Mouse (Mus musculus) gastrocnemius, adult 18-20 months (tissue): Measurements from ENCODE around the gene Srrm3. TPM values are rescaled to one million over a fixed set of nuclear protein-coding genes. Genes with fewer than 3 reads are reported as not detected.

Source experiments
- DNase-seq: peaks from one replicate; pipeline ENCODE4 v3.0.0; 2021; ENCODE audit warnings: low spot score
- total RNA-seq, 2 experiments: library from RNA; stranded (reverse); gene quantifications; 2 replicates each; pipeline ENCODE4 v1.2.3; 2021

Srrm3 gene
- total RNA-seq, 2 experiments from 2014 or later, result not detected

DNA sequence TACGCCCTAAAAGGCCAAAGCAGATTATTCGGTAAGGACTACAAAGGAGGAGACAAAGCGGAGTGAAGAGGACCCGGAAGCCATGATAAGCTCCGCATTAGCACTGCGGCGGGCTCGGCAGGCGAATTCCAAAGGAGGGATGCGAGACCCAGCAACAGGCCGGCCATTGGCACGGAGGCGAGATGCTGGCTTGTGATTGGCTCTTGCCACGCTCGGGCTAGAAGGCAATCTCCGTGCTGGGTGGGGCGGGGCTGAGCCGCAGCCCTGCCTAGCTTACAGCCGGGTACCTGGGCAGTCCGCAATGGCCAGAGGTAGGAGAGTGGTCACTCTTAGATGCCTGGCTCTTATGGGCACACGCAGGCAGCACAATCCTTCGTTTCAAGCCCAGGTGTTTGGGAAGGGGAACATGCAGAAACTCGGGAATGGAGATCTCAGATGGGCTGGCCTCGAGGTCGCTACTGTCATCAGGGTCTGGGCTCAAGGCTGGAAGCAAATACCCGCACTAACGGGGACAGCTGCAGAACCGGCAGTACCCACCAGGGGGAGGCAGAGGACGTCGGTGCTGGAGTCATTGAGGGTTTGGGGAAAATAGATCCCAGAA lies 97.0 kb downstream of the Srrm3 start:
- peak; percentile 93 for DNase-seq

DNA sequence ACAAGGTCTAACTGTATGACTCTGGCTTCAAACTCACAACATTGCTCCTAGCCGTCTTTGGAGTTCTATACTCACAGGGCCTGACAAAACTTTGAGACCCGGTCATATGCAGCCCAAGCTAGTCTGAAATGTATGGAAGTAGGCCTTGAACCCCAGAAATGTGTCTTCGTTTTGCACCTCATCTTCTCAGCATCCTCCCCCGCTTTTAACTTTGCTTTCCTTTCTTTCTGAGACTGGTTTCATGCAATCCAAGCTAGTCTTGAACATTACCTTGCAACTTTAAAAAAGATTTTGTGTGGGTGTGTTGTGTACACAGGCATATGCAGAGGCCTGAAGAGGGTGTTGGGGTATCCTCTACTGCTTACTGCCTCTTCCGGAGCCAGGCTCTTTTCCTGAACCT lies 97.6 kb downstream of the Srrm3 start:
- DNase-seq, result no peak

DNA sequence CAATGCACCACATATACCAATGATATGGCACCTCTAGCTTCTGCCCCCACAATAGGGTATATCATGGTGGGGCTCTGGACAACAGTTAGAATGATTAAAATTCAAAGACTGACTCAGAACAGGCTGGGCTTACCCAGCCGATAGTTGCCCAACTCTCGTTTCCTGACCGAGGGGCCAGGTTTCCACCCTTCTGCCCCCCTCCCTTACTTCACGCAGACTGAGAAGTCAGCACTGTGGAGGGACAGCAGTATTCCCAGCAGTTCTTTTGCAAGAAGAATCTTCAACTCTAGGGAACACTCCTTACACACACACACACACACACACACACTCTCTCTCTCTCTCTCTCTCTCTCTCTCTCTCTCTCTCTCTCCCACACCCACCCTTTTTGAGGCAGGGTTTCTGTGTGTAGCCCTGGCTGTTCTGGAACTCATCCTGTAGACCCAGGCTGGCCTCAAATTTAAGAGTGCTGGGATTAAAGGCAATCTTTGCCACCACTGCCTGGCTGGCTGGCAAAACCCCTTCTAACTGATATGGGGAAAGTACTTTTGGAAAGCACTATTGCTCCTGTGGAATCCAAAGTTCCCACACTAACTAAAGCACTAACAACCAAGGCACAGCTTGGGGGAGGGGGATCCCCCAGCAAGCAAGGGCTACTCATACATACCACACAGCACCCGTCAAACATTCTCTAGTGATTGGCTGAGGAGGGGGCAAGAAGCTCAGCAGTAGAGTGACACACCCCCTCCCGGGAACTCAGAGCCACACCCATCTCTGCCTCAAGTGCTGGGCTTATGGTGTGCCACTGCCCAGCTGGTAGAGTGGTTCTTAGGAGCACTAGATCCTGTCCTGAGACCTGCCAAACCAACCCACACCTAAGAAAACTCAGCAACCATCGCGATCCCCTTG lies 98.9 kb downstream of the Srrm3 start:
- DNase-seq, result no peak

DNA sequence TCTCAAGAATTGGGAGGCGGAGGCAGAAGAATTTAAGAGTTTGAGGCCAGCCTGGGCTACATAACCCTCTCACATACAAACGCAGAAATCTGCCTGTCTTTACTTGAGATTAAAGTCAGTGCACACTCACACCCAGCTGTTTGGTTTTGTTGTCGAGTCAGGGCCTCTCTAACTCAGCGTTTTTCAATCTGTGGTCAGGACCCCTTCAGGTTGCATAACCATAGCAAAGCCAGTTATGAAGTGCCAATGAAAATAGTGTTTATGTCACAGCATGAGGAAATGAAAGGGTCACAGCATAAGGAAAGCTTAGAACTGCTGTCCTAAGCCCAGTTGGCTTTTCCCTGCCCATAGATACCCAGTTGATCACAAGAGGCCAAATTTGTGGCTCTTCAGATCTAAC lies 100.2 kb downstream of the Srrm3 start:
- DNase-seq, result no peak

DNA sequence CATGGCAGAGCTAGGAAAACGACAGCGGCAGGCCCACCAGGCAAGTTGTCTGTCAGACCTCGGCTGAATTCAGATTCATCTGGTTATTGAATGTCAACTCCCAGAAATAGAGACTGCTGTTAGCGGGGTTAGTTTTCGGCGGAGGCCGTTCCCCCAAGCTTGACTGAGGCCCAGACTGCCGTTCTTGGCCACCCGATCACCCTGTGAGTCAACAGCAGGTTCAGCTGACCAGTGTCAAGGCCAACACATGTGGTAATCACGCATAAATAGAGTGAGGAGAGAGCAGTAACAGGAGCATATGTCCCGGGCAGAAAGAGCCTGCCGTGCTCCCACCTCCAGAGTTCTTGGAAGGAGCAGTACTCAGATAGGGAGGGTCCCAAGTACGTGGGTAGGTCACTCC lies 100.6 kb downstream of the Srrm3 start:
- peak; percentile 95 for DNase-seq

DNA sequence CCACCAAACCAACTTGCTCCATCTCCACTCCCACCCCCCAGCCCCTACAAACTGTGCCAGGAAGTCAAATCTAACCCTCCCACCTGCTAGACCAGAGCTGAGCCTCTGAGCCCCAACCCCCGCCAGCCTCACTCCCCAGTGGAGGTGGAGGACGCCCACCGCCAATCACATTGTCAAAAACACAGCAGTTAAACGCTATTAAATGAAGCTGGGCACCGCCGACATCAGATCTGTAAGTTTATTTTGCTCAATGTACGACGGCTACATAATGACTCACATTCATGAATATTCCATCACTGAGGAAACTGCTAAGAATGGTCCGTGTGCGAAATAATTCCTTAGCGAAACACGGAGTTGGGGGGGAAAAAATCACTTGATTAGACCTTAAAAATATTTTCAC lies 101.5 kb downstream of the Srrm3 start:
- no peak for DNase-seq

GRCm38 (mm10) chr5:135908989-135909388 lies 102.3 kb downstream of the Srrm3 start:
- DNase-seq, result no peak

DNA sequence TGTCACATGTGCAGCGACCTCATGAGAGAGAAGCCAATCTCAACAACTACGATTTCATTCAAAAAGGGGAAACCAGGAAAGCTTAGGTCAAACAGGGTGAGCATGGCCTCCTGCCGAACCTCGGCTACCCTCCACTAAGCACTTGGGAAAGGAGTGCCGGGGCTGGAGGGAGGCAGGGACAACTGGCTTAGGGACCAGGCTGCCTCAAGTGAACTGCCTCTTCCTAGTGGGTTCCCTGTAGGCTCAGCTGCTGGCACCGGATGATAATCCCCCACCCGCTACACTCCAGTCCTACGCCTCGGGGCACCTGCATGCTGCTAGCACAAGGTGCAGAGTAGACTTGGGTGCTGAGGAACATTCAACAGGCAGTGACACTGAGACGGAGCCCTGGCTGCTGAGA lies 103.0 kb downstream of the Srrm3 start:
- DNase-seq, result no peak

DNA sequence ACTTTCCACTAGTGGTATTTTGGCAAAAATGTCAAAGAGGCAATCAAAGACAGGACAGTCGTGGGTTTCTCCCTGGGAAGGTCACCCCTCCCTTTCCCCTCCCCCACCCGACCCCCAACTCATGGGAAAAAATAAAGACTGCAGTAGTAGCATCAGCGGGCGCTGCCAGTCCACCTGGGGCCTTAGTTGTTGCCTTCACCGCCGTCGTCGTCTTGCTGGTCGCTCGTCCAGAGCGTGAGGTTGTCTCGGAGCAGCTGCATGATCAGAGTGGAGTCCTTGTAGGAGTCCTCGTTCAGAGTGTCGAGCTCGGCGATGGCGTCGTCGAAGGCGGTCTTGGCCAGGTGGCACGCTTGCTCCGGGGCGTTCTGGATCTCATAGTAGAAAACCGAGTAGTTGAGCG lies 104.1 kb downstream of the Srrm3 start:
- DNase-seq, result no peak

- no peak for DNase-seq
These were observed 105.0 kb downstream of the Srrm3 start for GRCm38 (mm10) chr5:135911633-135912220.

DNA sequence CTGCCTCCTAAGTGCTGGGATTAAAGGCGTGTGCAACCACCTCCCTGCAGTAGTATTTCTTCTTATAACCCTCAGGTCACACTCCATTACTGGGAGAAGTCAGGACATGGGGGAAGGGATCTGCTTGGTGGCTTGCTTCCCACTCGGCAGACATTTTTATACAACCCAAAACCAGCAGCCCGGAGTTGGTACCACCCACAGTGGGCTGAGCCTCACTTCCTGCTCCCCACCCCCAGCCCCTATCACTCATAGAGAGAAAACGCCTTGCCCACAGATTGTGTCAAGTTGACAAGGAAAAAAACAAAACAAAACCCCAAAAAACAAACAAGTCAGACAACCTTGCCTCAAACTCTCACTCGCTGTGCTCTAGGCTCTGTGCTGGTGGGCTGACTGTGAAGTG lies 106.5 kb downstream of the Srrm3 start:
- no peak for DNase-seq

GRCm38 (mm10) chr5:135914156-135914555 lies 107.5 kb downstream of the Srrm3 start:
- DNase-seq, result peak; percentile 91

DNA sequence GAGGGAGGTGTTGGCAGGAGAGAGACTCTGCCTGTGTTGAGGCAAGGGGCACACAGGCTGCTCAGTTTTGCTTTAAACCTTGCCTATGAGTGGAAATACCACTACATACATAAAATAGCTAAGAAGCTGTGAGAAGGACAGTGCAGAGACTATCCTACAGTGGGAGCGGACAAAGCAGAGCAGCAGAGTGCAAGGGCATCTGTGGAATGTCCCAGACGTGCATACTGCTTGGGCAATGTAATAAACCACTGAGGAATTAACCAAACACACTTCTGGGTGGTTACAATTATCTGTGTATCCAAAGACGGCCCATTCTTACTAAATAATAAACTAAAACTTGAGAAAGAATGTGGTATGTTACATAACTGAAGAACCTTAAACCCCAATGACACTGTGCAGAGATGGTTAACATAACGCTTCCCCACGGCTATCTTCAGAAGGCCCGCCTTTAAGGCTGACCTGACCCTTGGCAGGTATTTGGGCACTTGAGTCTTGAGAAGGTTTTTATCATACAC lies 109.4 kb downstream of the Srrm3 start:
- DNase-seq, result no peak

DNA sequence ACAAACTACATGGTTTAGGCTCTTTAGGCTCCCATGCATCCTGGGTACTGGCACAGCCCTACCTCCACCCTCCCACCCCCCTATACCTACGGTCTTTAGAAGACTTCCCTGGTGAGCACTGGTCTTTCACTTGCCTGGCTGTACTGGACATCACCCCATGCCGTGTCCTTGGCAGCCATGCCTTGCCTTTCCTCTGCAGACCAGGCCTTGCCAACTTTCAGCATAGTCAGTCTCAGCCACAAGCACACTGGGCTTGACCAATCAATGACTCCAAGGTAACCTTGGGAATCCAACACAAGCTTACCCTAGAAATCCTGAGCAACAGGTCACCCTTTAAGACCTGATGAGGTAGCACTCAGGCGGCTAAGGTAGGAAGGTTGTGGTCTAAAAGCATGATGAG lies 109.9 kb downstream of the Srrm3 start:
- no peak for DNase-seq

DNA sequence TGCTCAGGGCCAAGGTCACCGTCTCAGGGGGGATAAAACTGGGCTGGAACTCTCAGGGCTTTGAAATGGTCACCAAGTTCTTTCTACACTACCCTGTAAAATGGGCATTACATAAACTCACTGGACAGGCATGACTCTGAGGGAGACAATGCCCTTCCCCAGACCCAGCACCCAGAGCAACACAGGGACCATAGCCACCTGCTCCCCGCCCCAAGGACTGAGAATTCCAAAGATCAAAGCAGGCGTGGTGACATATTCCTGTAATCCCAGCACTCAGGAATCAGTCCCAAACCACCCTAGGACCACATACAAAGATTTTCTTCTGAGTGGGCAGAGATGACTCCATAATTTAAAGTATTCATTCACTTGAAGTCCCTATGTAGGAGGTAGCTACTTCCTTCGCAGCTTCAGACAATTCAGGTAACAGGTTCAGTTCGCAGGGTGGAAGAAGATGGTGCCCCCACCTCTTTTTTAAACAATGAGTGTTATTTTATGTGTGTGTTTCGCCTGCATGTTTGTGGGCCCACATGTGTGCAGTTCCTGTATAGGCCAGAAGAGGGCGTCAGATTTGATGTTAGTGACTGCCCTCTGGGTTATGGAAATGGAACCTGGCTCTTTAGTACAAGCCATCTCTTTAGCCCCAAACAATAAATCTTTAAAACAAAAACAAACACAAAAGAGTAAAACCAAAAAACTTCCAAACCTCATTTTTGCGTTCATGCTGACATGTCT lies 110.8 kb downstream of the Srrm3 start:
- DNase-seq, result no peak

- no peak for DNase-seq
These were observed 111.4 kb downstream of the Srrm3 start for GRCm38 (mm10) chr5:135918059-135918437.

GRCm38 (mm10) chr5:135918593-135918992 lies 111.9 kb downstream of the Srrm3 start:
- no peak for DNase-seq

- no peak for DNase-seq
These were observed 113.2 kb downstream of the Srrm3 start for GRCm38 (mm10) chr5:135919902-135920301.

DNA sequence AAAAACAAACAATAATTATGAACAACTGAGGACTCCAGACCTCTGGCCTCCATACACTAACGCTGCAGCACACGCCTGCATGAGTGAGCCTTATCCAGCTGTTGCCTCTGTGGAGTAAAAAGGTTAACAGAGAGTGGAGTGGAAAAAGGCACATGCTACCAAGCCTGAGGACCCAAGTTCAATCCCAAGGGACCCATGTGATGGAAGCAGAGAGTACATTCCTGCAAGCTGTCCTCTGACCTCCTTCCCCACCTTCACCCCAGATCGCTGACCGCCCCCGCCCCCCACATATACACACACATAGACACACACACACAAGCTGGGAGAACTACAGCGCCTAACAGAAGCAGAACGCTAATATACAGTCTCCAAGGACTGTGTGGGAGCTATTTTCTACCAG lies 117.2 kb downstream of the Srrm3 start:
- no peak for DNase-seq
